22 mouse cellular contexts compared by ENCODE assay signal in genomic region chr11:94143336-94143735, GRCm38 (mm10).
"Had no signal": no experiment of that assay in that cellular context is flagged by ENCODE, and none has a peak within 500 bp of the region (broad histone marks: within the 10 kb centered on the region; RNA-seq: fewer than 3 reads in every experiment).

No protein-coding gene starts in this region.

- H3K9ac ChIP-seq: kidney, embryonic 15.5 days; limb, embryonic 12.5 days; limb, embryonic 15.5 days; liver, embryonic 14.5 days; liver, postnatal 0 days; lung, embryonic 14.5 days; midbrain, embryonic 12.5 days; midbrain, embryonic 15.5 days; neural tube, embryonic 12.5 days; neural tube, embryonic 15.5 days had no signal

- H3K4me3 ChIP-seq: kidney, embryonic 15.5 days; limb, embryonic 12.5 days; limb, embryonic 15.5 days; midbrain, embryonic 12.5 days; midbrain, embryonic 15.5 days; neural tube, embryonic 12.5 days; neural tube, embryonic 15.5 days had no signal

- H3K4me2 ChIP-seq: kidney, embryonic 15.5 days; limb, embryonic 12.5 days; limb, embryonic 15.5 days; liver, embryonic 11.5 days; lung, embryonic 14.5 days; midbrain, embryonic 12.5 days; midbrain, embryonic 15.5 days; neural tube, embryonic 12.5 days; neural tube, embryonic 15.5 days had no signal

- H3K9me3 ChIP-seq: kidney, embryonic 15.5 days; limb, embryonic 12.5 days; limb, embryonic 15.5 days; midbrain, embryonic 12.5 days; midbrain, embryonic 15.5 days; neural tube, embryonic 12.5 days; neural tube, embryonic 15.5 days had no signal

- H3K36me3 ChIP-seq: kidney, embryonic 15.5 days; limb, embryonic 12.5 days; limb, embryonic 15.5 days; midbrain, embryonic 12.5 days; midbrain, embryonic 15.5 days; neural tube, embryonic 12.5 days; neural tube, embryonic 15.5 days had no signal

- ATAC-seq: liver, postnatal 0 days; lung, postnatal 0 days; midbrain, embryonic 15.5 days had no signal

- H3K27me3 ChIP-seq: limb, embryonic 12.5 days; limb, embryonic 15.5 days; midbrain, embryonic 12.5 days; midbrain, embryonic 15.5 days; neural tube, embryonic 12.5 days; neural tube, embryonic 15.5 days had no signal

- H3K27ac ChIP-seq: kidney, embryonic 15.5 days; limb, embryonic 12.5 days; limb, embryonic 15.5 days; liver, embryonic 14.5 days; macrophage; midbrain, embryonic 12.5 days; midbrain, embryonic 15.5 days; neural tube, embryonic 12.5 days; neural tube, embryonic 15.5 days; stomach, postnatal 0 days had no signal

- H3K4me1 ChIP-seq: midbrain, embryonic 12.5 days had no signal

- DNase-seq: kidney, postnatal 10 days; left cerebral cortex, postnatal 4 days; liver, postnatal 0 days; lung, embryonic 14.5 days; right cerebral cortex, adult 18-20 months; right cerebral cortex, postnatal 14 days; right cerebral cortex, postnatal 4 days; thymus, adult 2 months; thymus, postnatal 14 days; thymus, postnatal 4 days had no signal
